Mouse (Mus musculus): ENCODE data around the gene Rtl5. TPM values are rescaled to one million over a fixed set of nuclear protein-coding genes. Genes with fewer than 3 reads are reported as not detected.

The Rtl5 gene
- total and polyA plus RNA-seq, 3 experiments, result 0.03 to 0.04 TPM; not detected in 1

- no peak overlapping the region for H3K27ac ChIP-seq (ENCODE audit: control insufficient read depth, low read depth, low read length)
- no peaks in the 10 kb centered on the region for H3K4me1 ChIP-seq (ENCODE audit: control insufficient read depth in 1 of 2, insufficient read depth in 2 of 2, low read length in 2 of 2)
- no peak overlapping the region for H3K9ac ChIP-seq (ENCODE audit: control insufficient read depth, low read depth, low read length, poor library complexity, severe bottlenecking)
- H3K4me3 ChIP-seq (ENCODE audit: control insufficient read depth in 1 of 2, insufficient read depth in 1 of 2, low read depth in 2 of 2, low read length in 2 of 2), result no peak overlapping the region
- no peaks in the 10 kb centered on the region for H3K36me3 ChIP-seq (ENCODE audit: control insufficient read depth in 1 of 2, insufficient read depth in 2 of 2, low read length in 2 of 2)
- H3K79me2 ChIP-seq (ENCODE audit: control insufficient read depth, insufficient read depth, low read length, poor library complexity), result no peaks in the 10 kb centered on the region
- DNase-seq (ENCODE audit: low read depth, low spot score), result no peak
- H3K9me3 ChIP-seq (replicated peaks; ENCODE audit: insufficient read depth, low read length), result no peaks in the 10 kb centered on the region
- H3K27me3 ChIP-seq (ENCODE audit: control insufficient read depth in 1 of 2, insufficient read depth in 2 of 2, low read length in 2 of 2), result peaks cover 0 to 2% of the 10 kb centered on the region in 2 experiments; a peak in 3 of 4 replicates
- TF ChIP-seq NELFE (IDR thresholded peaks at IDR 0.05; ENCODE audit: low read depth, low read length) (no peak), RCOR1 (IDR thresholded peaks at IDR 0.05; ENCODE audit: low read depth, low read length) (no peak), CHD1 (IDR thresholded peaks at IDR 0.05; ENCODE audit: low read depth, low read length) (no peak), TBP (IDR thresholded peaks at IDR 0.05; ENCODE audit: low read depth, low read length) (no peak), USF1 (IDR thresholded peaks at IDR 0.05; ENCODE audit: low read depth, low read length) (no peak), ELF1 (IDR thresholded peaks at IDR 0.05; ENCODE audit: low read depth, low read length) (no peak), BHLHE40 (IDR thresholded peaks at IDR 0.05; ENCODE audit: borderline replicate concordance, low read depth, low read length) (no peak), GABPA (IDR thresholded peaks at IDR 0.05; ENCODE audit: low read depth, low read length) (no peak), MXI1 (IDR thresholded peaks at IDR 0.05; ENCODE audit: low read depth, low read length) (no peak), MYC (IDR thresholded peaks at IDR 0.05; ENCODE audit: low read depth, low read length) (no peak), HCFC1 (IDR thresholded peaks at IDR 0.05; ENCODE audit: low read depth, low read length) (no peak), CHD2 (IDR thresholded peaks at IDR 0.05; ENCODE audit: low read length) (no peak), POLR2AphosphoS2 (IDR thresholded peaks at IDR 0.05; ENCODE audit: low read length) (no peak), MAX (IDR thresholded peaks at IDR 0.05; ENCODE audit: low read length) (no peak), ZC3H11A (IDR thresholded peaks at IDR 0.05; ENCODE audit: low read depth, low read length) (no peak), NRF1 (IDR thresholded peaks at IDR 0.05; ENCODE audit: insufficient read depth, low read depth, low read length, poor library complexity, severe bottlenecking) (no peak), SMC3 (IDR thresholded peaks at IDR 0.05; ENCODE audit: low read depth, low read length) (no peak)
Observed at GRCm38 (mm10) chrX:102085798-102086443, 14.8 kb upstream of the Rtl5 start.

GRCm38 (mm10) chrX:102082340-102082739, 11.2 kb upstream of the Rtl5 start:
- no peak overlapping the region for H3K27ac ChIP-seq (ENCODE audit: control insufficient read depth, low read depth, low read length)
- H3K27me3 ChIP-seq (ENCODE audit: control insufficient read depth in 1 of 2, insufficient read depth in 2 of 2, low read length in 2 of 2), result peaks cover 0 to 2% of the 10 kb centered on the region in 2 experiments; a peak in 3 of 4 replicates
- DNase-seq (ENCODE audit: low read depth, low spot score), result no peak
- H3K36me3 ChIP-seq (ENCODE audit: control insufficient read depth in 1 of 2, insufficient read depth in 2 of 2, low read length in 2 of 2), result no peaks in the 10 kb centered on the region
- H3K9me3 ChIP-seq (replicated peaks; ENCODE audit: insufficient read depth, low read length), result no peaks in the 10 kb centered on the region
- no peak overlapping the region for H3K9ac ChIP-seq (ENCODE audit: control insufficient read depth, low read depth, low read length, poor library complexity, severe bottlenecking)
- H3K79me2 ChIP-seq (ENCODE audit: control insufficient read depth, insufficient read depth, low read length, poor library complexity), result no peaks in the 10 kb centered on the region
- H3K4me1 ChIP-seq (ENCODE audit: control insufficient read depth in 1 of 2, insufficient read depth in 2 of 2, low read length in 2 of 2), result no peaks in the 10 kb centered on the region
- no peak overlapping the region for H3K4me3 ChIP-seq (ENCODE audit: control insufficient read depth in 1 of 2, insufficient read depth in 1 of 2, low read depth in 2 of 2, low read length in 2 of 2)
- TF ChIP-seq SMC3 (IDR thresholded peaks at IDR 0.05; ENCODE audit: low read depth, low read length) (no peak), ZKSCAN1 (IDR thresholded peaks at IDR 0.05; ENCODE audit: low read depth, low read length) (no peak), ZC3H11A (IDR thresholded peaks at IDR 0.05; ENCODE audit: low read depth, low read length) (no peak), ELF1 (IDR thresholded peaks at IDR 0.05; ENCODE audit: low read depth, low read length) (no peak), CTCF (IDR thresholded peaks at IDR 0.05 in 2 of 3, conservative IDR thresholded peaks at IDR 0.05 in 1 of 3; ENCODE audit: control insufficient read depth in 1 of 3, insufficient read depth in 1 of 3, low read depth in 2 of 3, low read length in 3 of 3, poor library complexity in 1 of 3, severe bottlenecking in 1 of 3) (no peak), MAZ (IDR thresholded peaks at IDR 0.05; ENCODE audit: low read depth, low read length) (no peak), MAX (IDR thresholded peaks at IDR 0.05; ENCODE audit: low read length) (no peak), ZNF384 (IDR thresholded peaks at IDR 0.05; ENCODE audit: low read depth, low read length) (no peak), POLR2AphosphoS2 (IDR thresholded peaks at IDR 0.05; ENCODE audit: low read length) (no peak), MYC (IDR thresholded peaks at IDR 0.05; ENCODE audit: low read depth, low read length) (no peak)

All from MEL (cell line).